Mouse (Mus musculus): ENCODE measurements around the gene Camta2. TPM values are rescaled to one million over a fixed set of nuclear protein-coding genes. Genes with fewer than 3 reads are reported as not detected.
A peak's percentile ranks its signal among the peaks of the same experiment; 100 is the strongest.

Gene Camta2
- total and polyA plus RNA-seq, 2 experiments = 2.3 to 16.9 TPM

DNA sequence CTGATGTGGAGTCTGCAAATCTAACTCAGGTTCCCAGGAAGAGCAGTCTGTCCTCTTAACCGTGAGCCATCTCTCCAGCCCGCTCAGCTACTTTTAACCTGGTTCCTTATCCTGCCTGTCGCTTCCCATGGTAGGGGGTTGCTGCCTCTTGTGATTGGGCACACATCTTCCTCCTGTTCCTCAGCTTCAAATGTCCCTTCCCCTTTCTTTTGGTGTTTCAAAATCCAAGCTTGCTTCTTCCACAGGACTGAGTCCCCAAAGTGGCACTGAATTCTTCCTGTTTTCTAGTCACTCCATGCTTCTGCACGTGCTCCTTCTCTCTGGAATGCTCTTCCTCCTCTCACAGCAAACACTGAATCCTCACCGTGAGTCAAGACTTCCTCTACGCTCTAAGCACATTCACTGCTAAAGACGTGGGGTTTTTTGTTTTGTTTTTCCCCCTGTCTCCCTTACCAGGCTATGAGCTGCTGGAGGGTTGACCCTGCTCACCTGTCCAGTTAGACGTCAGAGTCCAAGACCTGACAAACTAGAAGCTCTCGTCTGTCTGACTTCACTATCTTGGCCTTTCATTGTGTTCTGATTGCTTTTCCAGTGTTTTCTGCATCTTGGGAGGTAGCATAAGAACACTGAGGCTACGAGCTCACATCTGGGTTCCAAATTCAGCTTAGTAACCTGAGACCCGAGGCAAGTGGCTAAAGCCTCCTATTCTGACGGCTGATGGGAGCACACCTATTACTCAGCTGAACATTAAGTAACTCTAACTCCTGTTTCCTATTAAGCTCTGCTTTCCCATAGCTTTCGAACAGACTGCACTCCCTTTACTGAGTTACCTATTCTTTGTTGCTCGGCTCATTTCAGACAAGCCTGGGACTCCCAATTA lies 20.4 kb downstream of the Camta2 start:
- WGBS = 69% methylated on average over 14 of the region's 14 CpGs
- Histone ChIP-seq H3K27me3 (ENCODE audit: control insufficient read depth, insufficient read depth, low read length) (no peaks in the 10 kb centered on the region), H3K79me2 (ENCODE audit: control insufficient read depth, insufficient read depth, low read length) (no peaks in the 10 kb centered on the region; the same call in 1 of the 2 replicates), H3K4me1 (ENCODE audit: control insufficient read depth, insufficient read depth, low read length) (peaks cover 2% of the 10 kb centered on the region; the same call in 1 of the 2 replicates), H3K36me3 (ENCODE audit: control insufficient read depth, insufficient read depth, low read length) (peaks cover 11% of the 10 kb centered on the region), H3K9ac (ENCODE audit: low read depth, low read length) (no peak overlapping the region), H3K27ac (replicated peaks; ENCODE audit: insufficient read depth, low read depth, low read length) (0 out of 2 replicates have a peak overlapping the region, but pooled peaks have one; percentile 9), H3K4me3 (ENCODE audit: insufficient read depth, low read depth, low read length) (no peak overlapping the region)
- TF ChIP-seq POLR2A (IDR thresholded peaks at IDR 0.05; ENCODE audit: extremely low read depth, insufficient read depth, low read length) (no peak), CTCF (IDR thresholded peaks at IDR 0.05; ENCODE audit: low read depth, low read length) (no peak)
- peak; percentile 22 for DNase-seq (ENCODE audit: extremely low read depth, low read depth, low spot score)

- no peaks in the 10 kb centered on the region for H3K27me3 ChIP-seq (ENCODE audit: control insufficient read depth, insufficient read depth, low read length)
- H3K4me3 ChIP-seq (ENCODE audit: insufficient read depth, low read depth, low read length) = no peak overlapping the region
- no peak overlapping the region for H3K27ac ChIP-seq (replicated peaks; ENCODE audit: insufficient read depth, low read depth, low read length)
- WGBS = 93% methylated on average over 8 of the region's 8 CpGs
- H3K9ac ChIP-seq (ENCODE audit: low read depth, low read length) = no peak overlapping the region
- peaks cover 11% of the 10 kb centered on the region for H3K36me3 ChIP-seq (ENCODE audit: control insufficient read depth, insufficient read depth, low read length)
- no peaks in the 10 kb centered on the region; the same call in 1 of the 2 replicates for H3K79me2 ChIP-seq (ENCODE audit: control insufficient read depth, insufficient read depth, low read length)
- H3K4me1 ChIP-seq (ENCODE audit: control insufficient read depth, insufficient read depth, low read length) = peaks cover 2% of the 10 kb centered on the region; the same call in 1 of the 2 replicates
- TF ChIP-seq POLR2A (IDR thresholded peaks at IDR 0.05; ENCODE audit: extremely low read depth, insufficient read depth, low read length) = no peak
- TF ChIP-seq CTCF (IDR thresholded peaks at IDR 0.05; ENCODE audit: low read depth, low read length) = no peak
- DNase-seq (ENCODE audit: extremely low read depth, low read depth, low spot score) = no peak
Observed at GRCm38 (mm10) chr11:70666687-70667086, 21.2 kb downstream of the Camta2 start.

- H3K27me3 ChIP-seq (ENCODE audit: control insufficient read depth, insufficient read depth, low read length) = no peaks in the 10 kb centered on the region
- no peak overlapping the region for H3K27ac ChIP-seq (replicated peaks; ENCODE audit: insufficient read depth, low read depth, low read length)
- H3K4me3 ChIP-seq (ENCODE audit: insufficient read depth, low read depth, low read length) = no peak overlapping the region
- peaks cover 2% of the 10 kb centered on the region; the same call in 1 of the 2 replicates for H3K4me1 ChIP-seq (ENCODE audit: control insufficient read depth, insufficient read depth, low read length)
- no peaks in the 10 kb centered on the region; the same call in 1 of the 2 replicates for H3K79me2 ChIP-seq (ENCODE audit: control insufficient read depth, insufficient read depth, low read length)
- DNase-seq (ENCODE audit: extremely low read depth, low read depth, low spot score) = no peak
- H3K36me3 ChIP-seq (ENCODE audit: control insufficient read depth, insufficient read depth, low read length) = peaks cover 11% of the 10 kb centered on the region
- WGBS = 94% methylated on average over 9 of the region's 9 CpGs
- no peak overlapping the region for H3K9ac ChIP-seq (ENCODE audit: low read depth, low read length)
- no peak for TF ChIP-seq POLR2A (IDR thresholded peaks at IDR 0.05; ENCODE audit: extremely low read depth, insufficient read depth, low read length)
- 0 out of 2 replicates have a peak, but pooled peaks have one; percentile 12 for TF ChIP-seq CTCF (IDR thresholded peaks at IDR 0.05; ENCODE audit: low read depth, low read length)
Observed at GRCm38 (mm10) chr11:70664741-70665140, 23.2 kb downstream of the Camta2 start.

DNA sequence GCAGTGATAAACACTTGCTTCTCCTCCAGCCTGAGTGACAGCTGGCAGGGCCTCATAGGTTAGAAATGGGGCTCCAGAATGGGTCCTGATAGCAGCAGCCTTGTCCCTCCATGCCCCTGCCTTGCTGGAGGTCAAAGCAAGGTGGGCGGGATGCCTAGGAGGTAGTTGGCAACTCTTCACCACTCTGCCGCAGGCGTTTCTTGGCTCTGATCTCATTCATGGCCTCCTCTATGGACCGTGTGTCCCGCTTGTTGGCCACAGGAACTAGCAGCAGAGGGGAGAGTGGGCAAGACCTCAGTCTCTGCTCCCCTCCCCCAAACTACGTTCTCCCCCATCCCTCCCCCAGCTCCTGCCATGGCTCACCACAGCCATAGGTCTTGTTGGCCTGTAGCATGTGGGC lies 23.9 kb downstream of the Camta2 start:
- peaks cover 11% of the 10 kb centered on the region for H3K36me3 ChIP-seq (ENCODE audit: control insufficient read depth, insufficient read depth, low read length)
- H3K27me3 ChIP-seq (ENCODE audit: control insufficient read depth, insufficient read depth, low read length) = no peaks in the 10 kb centered on the region
- DNase-seq (ENCODE audit: extremely low read depth, low read depth, low spot score) = no peak
- peaks cover 2% of the 10 kb centered on the region; the same call in 1 of the 2 replicates for H3K4me1 ChIP-seq (ENCODE audit: control insufficient read depth, insufficient read depth, low read length)
- H3K79me2 ChIP-seq (ENCODE audit: control insufficient read depth, insufficient read depth, low read length) = no peaks in the 10 kb centered on the region; the same call in 1 of the 2 replicates
- WGBS = 86% methylated on average over 6 of the region's 6 CpGs
- TF ChIP-seq POLR2A (IDR thresholded peaks at IDR 0.05; ENCODE audit: extremely low read depth, insufficient read depth, low read length) = no peak
- no peak for TF ChIP-seq CTCF (IDR thresholded peaks at IDR 0.05; ENCODE audit: low read depth, low read length)
- H3K9ac ChIP-seq (ENCODE audit: low read depth, low read length) = no peak overlapping the region
- no peak overlapping the region for H3K27ac ChIP-seq (replicated peaks; ENCODE audit: insufficient read depth, low read depth, low read length)
- H3K4me3 ChIP-seq (ENCODE audit: insufficient read depth, low read depth, low read length) = no peak overlapping the region

GRCm38 (mm10) chr11:70663101-70663500 lies 24.8 kb downstream of the Camta2 start:
- Histone ChIP-seq H3K4me3 (ENCODE audit: insufficient read depth, low read depth, low read length) (no peak overlapping the region), H3K27ac (replicated peaks; ENCODE audit: insufficient read depth, low read depth, low read length) (no peak overlapping the region), H3K36me3 (ENCODE audit: control insufficient read depth, insufficient read depth, low read length) (peaks cover 11% of the 10 kb centered on the region), H3K27me3 (ENCODE audit: control insufficient read depth, insufficient read depth, low read length) (no peaks in the 10 kb centered on the region), H3K79me2 (ENCODE audit: control insufficient read depth, insufficient read depth, low read length) (no peaks in the 10 kb centered on the region; the same call in 1 of the 2 replicates), H3K9ac (ENCODE audit: low read depth, low read length) (no peak overlapping the region), H3K4me1 (ENCODE audit: control insufficient read depth, insufficient read depth, low read length) (0 out of 2 replicates have a peak, but pooled peaks cover under 1% of the 10 kb centered on the region)
- no peak for TF ChIP-seq CTCF (IDR thresholded peaks at IDR 0.05; ENCODE audit: low read depth, low read length)
- no peak for TF ChIP-seq POLR2A (IDR thresholded peaks at IDR 0.05; ENCODE audit: extremely low read depth, insufficient read depth, low read length)
- no peak for DNase-seq (ENCODE audit: extremely low read depth, low read depth, low spot score)
- 90% methylated on average over 8 of the region's 8 CpGs for WGBS
